Mouse (Mus musculus) lung, adult 2 months (tissue): Measurements from ENCODE around the gene Acsf3.

ENCODE experiments used
- CTCF ChIP-seq: fragments of 200-500 bp; IDR thresholded peaks from 2 replicates; pipeline ENCODE4 v1.5.1; 2011; ENCODE audit warnings: mild to moderate bottlenecking, low read length, control low read depth; ENCODE audit not compliant: insufficient read depth
- POLR2A ChIP-seq: fragments of 200-500 bp; IDR thresholded peaks from 2 replicates; pipeline ENCODE4 v1.6.1; 2011; ENCODE audit warnings: low read depth, mild to moderate bottlenecking, control low read depth, low read length, borderline replicate concordance; ENCODE audit errors: extremely low read depth

DNA sequence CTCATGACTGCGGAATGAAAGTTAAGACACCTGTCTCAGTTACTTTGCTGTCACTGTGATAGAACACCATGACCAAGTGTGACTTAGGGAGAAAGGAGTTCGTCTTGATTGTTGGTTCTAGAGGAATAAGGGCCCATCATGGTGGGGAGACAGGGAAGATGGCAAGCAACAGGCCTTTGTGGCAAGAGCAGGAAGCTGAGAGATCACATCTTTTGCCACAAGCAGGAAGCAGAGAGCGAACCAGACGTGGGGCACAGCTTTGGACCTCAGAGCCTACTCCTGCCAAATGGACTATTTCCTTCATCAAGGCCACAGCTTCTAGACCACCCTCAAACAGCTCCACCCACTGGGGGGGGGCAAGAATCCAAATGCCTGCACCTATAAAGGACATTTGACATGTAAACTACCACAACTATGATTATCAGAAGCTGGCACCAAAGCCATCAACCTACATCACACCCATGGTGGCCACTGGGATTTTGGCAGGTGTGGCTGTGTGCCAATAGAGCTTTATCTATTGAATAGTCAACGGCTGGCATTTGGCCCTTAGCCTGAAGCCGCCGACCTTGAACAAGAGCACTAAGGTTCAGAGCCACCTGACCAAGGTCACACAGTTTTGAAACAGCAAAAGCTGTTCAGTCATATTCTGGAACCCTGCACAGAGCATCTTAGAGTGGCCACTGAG is 10.4 kb upstream of the Acsf3 start:
- TF ChIP-seq POLR2A (no peak), CTCF (no peak)
